Mouse (Mus musculus): ENCODE results near the gene Rhebl1. TPM values are rescaled to one million over a fixed set of nuclear protein-coding genes. Genes with fewer than 3 reads are reported as not detected.
A peak's percentile ranks its signal among the peaks of the same experiment; 100 is the strongest.

Rhebl1 gene
- polyA plus RNA-seq, 1 experiment from 2014 or later: 8.6 TPM

- Histone ChIP-seq H3K27me3 (replicated peaks) (no peaks in the 10 kb centered on the region), H3K4me3 (replicated peaks) (no peak overlapping the region), H3K9me3 (no peaks in the 10 kb centered on the region), H3K36me3 (peaks cover 91% of the 10 kb centered on the region), H3K27ac (no peak overlapping the region), H3K9ac (no peak overlapping the region), H3K4me2 (no peak overlapping the region), H3K4me1 (no peaks in the 10 kb centered on the region)
- 92% methylated on average over 14 of the region's 14 CpGs for WGBS
- no peak for ATAC-seq (ENCODE audit: insufficient read depth, low FRiP score, low read depth)
These were observed 55.2 kb downstream of the Rhebl1 start for GRCm38 (mm10) chr15:98839161-98839560.

- Histone ChIP-seq H3K4me1 (no peaks in the 10 kb centered on the region), H3K9ac (no peak overlapping the region), H3K27ac (no peak overlapping the region), H3K27me3 (replicated peaks) (no peaks in the 10 kb centered on the region), H3K4me3 (replicated peaks) (no peak overlapping the region), H3K9me3 (no peaks in the 10 kb centered on the region), H3K4me2 (no peak overlapping the region), H3K36me3 (peaks cover 87% of the 10 kb centered on the region)
- no peak for ATAC-seq (ENCODE audit: insufficient read depth, low FRiP score, low read depth)
- WGBS: 72% methylated on average over 4 of the region's 4 CpGs
These were observed 56.6 kb downstream of the Rhebl1 start for GRCm38 (mm10) chr15:98837743-98838103.

GRCm38 (mm10) chr15:98837006-98837742 is 57.2 kb downstream of the Rhebl1 start:
- peak; percentile 60; the same call in 1 of the 2 replicates for ATAC-seq (ENCODE audit: insufficient read depth, low FRiP score, low read depth)
- no peaks in the 10 kb centered on the region for H3K27me3 ChIP-seq (replicated peaks)
- H3K27ac ChIP-seq: no peak overlapping the region

GRCm38 (mm10) chr15:98835291-98835690 is 59.0 kb downstream of the Rhebl1 start:
- H3K9ac ChIP-seq: no peak overlapping the region
- 92% methylated on average over 14 of the region's 14 CpGs for WGBS
- no peak for ATAC-seq (ENCODE audit: insufficient read depth, low FRiP score, low read depth)
- H3K27me3 ChIP-seq (replicated peaks): no peaks in the 10 kb centered on the region
- no peak overlapping the region for H3K4me3 ChIP-seq (replicated peaks)
- no peak overlapping the region for H3K4me2 ChIP-seq
- no peak overlapping the region for H3K27ac ChIP-seq
- H3K4me1 ChIP-seq: no peaks in the 10 kb centered on the region
- no peaks in the 10 kb centered on the region for H3K9me3 ChIP-seq
- peaks cover 65% of the 10 kb centered on the region for H3K36me3 ChIP-seq

More at GRCm38 (mm10) chr15:98837006-98837742, 57.2 kb downstream of the Rhebl1 start:
- Histone ChIP-seq H3K9me3 (no peaks in the 10 kb centered on the region), H3K36me3 (peaks cover 83% of the 10 kb centered on the region), H3K4me1 (no peaks in the 10 kb centered on the region), H3K4me3 (replicated peaks) (no peak overlapping the region), H3K9ac (no peak overlapping the region), H3K4me2 (no peak overlapping the region)
- WGBS: 90% methylated on average over 21 of the region's 21 CpGs

- Histone ChIP-seq H3K9ac (no peak overlapping the region), H3K4me3 (replicated peaks) (no peak overlapping the region), H3K27ac (no peak overlapping the region), H3K36me3 (peaks cover 53% of the 10 kb centered on the region), H3K4me2 (no peak overlapping the region), H3K9me3 (no peaks in the 10 kb centered on the region), H3K27me3 (replicated peaks) (no peaks in the 10 kb centered on the region), H3K4me1 (peaks cover 11% of the 10 kb centered on the region)
- no peak for ATAC-seq (ENCODE audit: insufficient read depth, low FRiP score, low read depth)
- 87% methylated on average over 13 of the region's 13 CpGs for WGBS
These were observed 60.3 kb downstream of the Rhebl1 start for GRCm38 (mm10) chr15:98834059-98834458.

GRCm38 (mm10) chr15:98833281-98833680 is 61.1 kb downstream of the Rhebl1 start:
- Histone ChIP-seq H3K9me3 (no peaks in the 10 kb centered on the region), H3K27ac (no peak overlapping the region), H3K4me2 (no peak overlapping the region), H3K9ac (no peak overlapping the region), H3K36me3 (peaks cover 48% of the 10 kb centered on the region), H3K4me3 (replicated peaks) (no peak overlapping the region), H3K4me1 (peaks cover 14% of the 10 kb centered on the region), H3K27me3 (replicated peaks) (no peaks in the 10 kb centered on the region)
- WGBS: 85% methylated on average over 11 of the region's 11 CpGs
- no peak for ATAC-seq (ENCODE audit: insufficient read depth, low FRiP score, low read depth)

- peak overlapping the region; percentile 52; the same call in 1 of the 2 replicates for H3K4me2 ChIP-seq
- 53% methylated on average over 12 of the region's 12 CpGs for WGBS
- H3K27ac ChIP-seq: peak overlapping the region; percentile 96; the same call in 1 of the 2 replicates
- no peaks in the 10 kb centered on the region for H3K27me3 ChIP-seq (replicated peaks)
- no peak overlapping the region for H3K4me3 ChIP-seq (replicated peaks)
- H3K36me3 ChIP-seq: peaks cover 44% of the 10 kb centered on the region
- no peaks in the 10 kb centered on the region for H3K9me3 ChIP-seq
- H3K9ac ChIP-seq: no peak overlapping the region
- ATAC-seq (ENCODE audit: insufficient read depth, low FRiP score, low read depth): no peak
- peaks cover 14% of the 10 kb centered on the region for H3K4me1 ChIP-seq
These were observed 61.9 kb downstream of the Rhebl1 start for GRCm38 (mm10) chr15:98832161-98833058.

- Histone ChIP-seq H3K4me2 (peak overlapping the region; percentile 52), H3K27ac (peak overlapping the region; percentile 96), H3K9ac (no peak overlapping the region), H3K36me3 (peaks cover 36% of the 10 kb centered on the region), H3K9me3 (no peaks in the 10 kb centered on the region), H3K4me3 (replicated peaks) (peak overlapping the region; percentile 72), H3K27me3 (replicated peaks) (no peaks in the 10 kb centered on the region), H3K4me1 (peaks cover 14% of the 10 kb centered on the region)
- ATAC-seq (ENCODE audit: insufficient read depth, low FRiP score, low read depth): no peak
- 13% methylated on average over 9 of the region's 9 CpGs for WGBS
These were observed 62.7 kb downstream of the Rhebl1 start for GRCm38 (mm10) chr15:98831684-98832035.

- Histone ChIP-seq H3K27me3 (replicated peaks) (no peaks in the 10 kb centered on the region), H3K36me3 (peaks cover 30% of the 10 kb centered on the region), H3K4me1 (peaks cover 14% of the 10 kb centered on the region), H3K9me3 (no peaks in the 10 kb centered on the region), H3K4me3 (replicated peaks) (peak within 1 kb of the TSS; percentile 72), H3K4me2 (peak within 1 kb of the TSS; percentile 52), H3K9ac (peak within 1 kb of the TSS; percentile 61), H3K27ac (peak within 1 kb of the TSS; percentile 96)
- under 1% methylated on average over 54 of the region's 66 CpGs for WGBS
- ATAC-seq (ENCODE audit: insufficient read depth, low FRiP score, low read depth): peak; percentile 94
These were observed 63.3 kb downstream of the Rhebl1 start, which contains the start of gene Prkag1 for GRCm38 (mm10) chr15:98830736-98831683. Gene Prkag1, minus strand, starts transcription at chr15:98831521.

Data from stomach, embryonic 15.5 days (tissue).